Mouse (Mus musculus): ENCODE data around the gene Ets1. TPM values are rescaled to one million over a fixed set of nuclear protein-coding genes. Genes with fewer than 3 reads are reported as not detected.

The Ets1 gene
- 23.2 and 24.3 TPM in 2 replicates for polyA plus RNA-seq (2015; fragmentation: Nextera tagmentation; extraction: Ambion mirVana)

GRCm38 (mm10) chr9:32635627-32636385 lies at the start of gene Ets1:
Gene Ets1, plus strand, starts transcription at chr9:32636221.
- Histone ChIP-seq H3K9ac (no peak within 1 kb of the TSS), H3K27me3 (peaks cover 54% of the 10 kb centered on the region), H3K4me2 (peak within 1 kb of the TSS; percentile 31; the same call in 1 of the 2 replicates), H3K36me3 (no peaks in the 10 kb centered on the region), H3K4me3 (peak within 1 kb of the TSS; percentile 14; the same call in 1 of the 2 replicates), H3K4me1 (replicated peaks) (0 out of 2 replicates have a peak, but pooled peaks cover 3% of the 10 kb centered on the region), H3K27ac (no peak within 1 kb of the TSS), H3K9me3 (no peaks in the 10 kb centered on the region)
- 1% methylated on average over 10 of the region's 10 CpGs for WGBS
- no peak for ATAC-seq (ENCODE audit: low FRiP score)

DNA sequence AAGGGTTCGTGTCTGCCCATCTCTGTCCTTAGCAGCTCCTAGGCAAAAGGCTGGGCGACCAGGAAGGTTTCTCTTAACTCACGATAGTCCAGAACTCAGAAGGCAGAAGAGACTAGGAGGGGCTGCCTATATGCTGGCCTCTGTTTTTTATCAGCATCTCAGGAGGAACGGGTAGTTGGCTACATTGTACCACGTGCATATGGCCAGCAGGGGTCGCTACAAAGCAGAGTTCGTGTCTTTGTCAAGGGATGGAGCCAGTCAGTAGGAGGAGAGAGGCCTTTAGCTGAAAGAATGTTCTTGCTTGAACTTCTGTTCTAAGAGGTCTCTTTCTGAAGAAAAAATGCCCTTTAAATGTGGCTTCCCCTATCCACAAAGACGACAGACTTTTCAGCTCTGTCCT lies 46.1 kb upstream of the Ets1 start:
- H3K4me2 ChIP-seq: no peak overlapping the region
- H3K9ac ChIP-seq: no peak overlapping the region; the same call in 1 of the 2 replicates
- no peaks in the 10 kb centered on the region for H3K9me3 ChIP-seq
- no peak overlapping the region for H3K4me3 ChIP-seq
- no peak overlapping the region for H3K27ac ChIP-seq
- WGBS: 9% methylated on average over 8 of the region's 8 CpGs
- H3K27me3 ChIP-seq: peaks cover 53% of the 10 kb centered on the region
- no peaks in the 10 kb centered on the region for H3K36me3 ChIP-seq
- peaks cover 9% of the 10 kb centered on the region for H3K4me1 ChIP-seq (replicated peaks)
- peak; percentile 52; the same call in 1 of the 2 replicates for ATAC-seq (ENCODE audit: low FRiP score)

DNA sequence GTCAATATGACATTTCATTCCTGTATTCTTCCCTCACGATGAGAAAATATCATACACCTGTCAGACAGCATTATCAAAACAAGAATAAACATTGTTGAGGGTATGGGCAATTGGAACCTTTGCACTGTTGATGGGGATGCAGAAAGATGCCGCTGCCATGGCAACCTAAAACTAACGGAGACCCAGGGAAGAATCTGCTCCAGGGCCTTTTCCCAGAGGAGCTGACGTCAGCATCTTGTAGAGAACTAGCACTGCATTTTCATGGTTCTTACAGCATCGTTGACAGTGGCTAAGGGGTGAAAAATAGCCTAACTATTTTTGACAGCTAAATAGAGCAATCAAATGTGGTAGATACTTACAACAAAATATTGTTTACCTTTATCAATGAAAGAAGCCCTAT lies 45.5 kb upstream of the Ets1 start:
- Histone ChIP-seq H3K9me3 (no peaks in the 10 kb centered on the region), H3K4me3 (no peak overlapping the region), H3K9ac (no peak overlapping the region), H3K4me2 (no peak overlapping the region), H3K27me3 (peaks cover 57% of the 10 kb centered on the region), H3K4me1 (replicated peaks) (peaks cover 9% of the 10 kb centered on the region), H3K36me3 (no peaks in the 10 kb centered on the region), H3K27ac (no peak overlapping the region)
- 33% methylated on average over 5 of the region's 5 CpGs for WGBS
- ATAC-seq (ENCODE audit: low FRiP score): no peak

DNA sequence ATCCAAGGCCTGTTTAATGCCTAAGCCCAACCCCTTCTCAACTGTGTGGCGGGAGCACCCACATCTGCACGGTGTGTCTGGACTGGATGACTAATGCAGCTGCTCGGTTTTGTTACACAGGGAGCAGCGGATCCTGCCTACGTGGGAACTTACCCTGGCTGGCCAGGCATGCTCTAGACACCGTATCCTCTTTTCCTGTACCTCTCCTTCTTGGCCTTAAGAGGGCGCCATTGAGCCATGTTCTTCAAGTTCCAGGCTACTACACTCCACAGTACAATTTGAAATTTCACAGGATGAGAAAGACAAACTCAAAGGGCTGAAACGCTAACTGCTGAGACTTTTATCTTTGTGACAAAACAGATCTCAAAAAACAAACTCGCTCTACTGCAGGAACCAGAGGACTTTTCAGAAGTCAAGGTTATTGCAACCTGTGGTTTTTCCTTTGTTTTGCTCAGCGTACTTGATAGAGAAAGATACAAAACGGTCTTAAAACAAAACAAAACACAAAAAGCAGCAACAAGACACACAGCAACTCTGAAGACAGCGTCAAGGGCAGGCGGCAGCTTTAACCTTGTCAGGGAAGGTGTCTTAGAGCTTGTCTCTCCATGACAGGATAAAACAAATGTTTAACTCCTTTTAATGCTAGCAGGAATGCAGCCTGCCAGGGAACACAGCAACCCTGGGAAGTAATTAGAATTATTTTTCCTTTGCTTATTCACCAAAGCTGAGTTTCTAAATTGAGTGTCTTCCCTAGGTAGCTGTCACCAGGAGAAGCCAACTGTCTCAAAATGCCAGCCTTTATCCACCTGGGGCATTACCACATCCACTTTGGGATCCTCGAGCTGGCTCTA lies 44.1 kb upstream of the Ets1 start:
- Histone ChIP-seq H3K27me3 (peaks cover 66% of the 10 kb centered on the region), H3K4me3 (no peak overlapping the region), H3K4me1 (replicated peaks) (peaks cover 9% of the 10 kb centered on the region), H3K36me3 (no peaks in the 10 kb centered on the region), H3K4me2 (no peak overlapping the region), H3K9ac (no peak overlapping the region), H3K27ac (no peak overlapping the region), H3K9me3 (no peaks in the 10 kb centered on the region)
- WGBS: 5% methylated on average over 14 of the region's 14 CpGs
- ATAC-seq (ENCODE audit: low FRiP score): peak; percentile 69

DNA sequence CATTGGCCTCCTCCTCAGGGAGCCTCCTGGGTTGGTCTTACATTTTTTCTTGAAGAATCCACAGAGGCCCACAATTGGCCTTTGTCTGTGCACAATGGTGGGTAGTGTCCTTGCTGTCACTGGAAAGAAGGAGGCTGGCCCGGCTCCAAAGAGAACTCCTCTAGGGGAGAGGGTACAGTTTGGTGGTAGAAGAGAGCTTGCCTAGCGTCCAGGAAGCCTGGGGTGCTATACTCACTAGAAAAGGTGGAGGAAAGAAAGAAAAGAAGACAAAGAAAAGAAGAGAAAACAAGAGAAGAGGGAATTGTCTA lies 43.5 kb upstream of the Ets1 start:
- no peak overlapping the region for H3K4me3 ChIP-seq
- 10% methylated on average over 2 of the region's 2 CpGs for WGBS
- no peak for ATAC-seq (ENCODE audit: low FRiP score)
- H3K9ac ChIP-seq: no peak overlapping the region
- no peak overlapping the region for H3K4me2 ChIP-seq
- H3K9me3 ChIP-seq: no peaks in the 10 kb centered on the region
- no peak overlapping the region for H3K27ac ChIP-seq
- H3K36me3 ChIP-seq: no peaks in the 10 kb centered on the region
- peaks cover 66% of the 10 kb centered on the region for H3K27me3 ChIP-seq
- H3K4me1 ChIP-seq (replicated peaks): peaks cover 9% of the 10 kb centered on the region

DNA sequence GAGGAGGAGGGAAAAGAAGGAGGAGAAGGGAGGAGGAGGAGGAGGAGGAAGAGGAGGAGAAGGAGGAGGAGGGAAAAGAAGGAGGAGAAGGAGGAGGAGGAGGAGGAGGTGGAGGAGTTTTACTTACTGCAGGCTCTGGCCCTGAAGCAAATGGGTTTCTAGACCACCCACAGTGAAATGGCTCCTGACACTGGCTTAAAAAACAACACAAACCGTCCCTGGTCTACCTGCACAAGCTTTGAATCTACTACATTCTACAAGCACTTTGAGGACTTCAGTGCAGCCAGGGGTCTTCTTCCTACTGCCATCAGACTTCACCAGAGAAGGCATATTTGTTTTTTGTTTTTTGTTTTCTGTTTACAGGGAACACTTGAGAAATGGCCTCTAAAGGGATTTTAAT lies 42.2 kb upstream of the Ets1 start:
- no peak overlapping the region for H3K4me3 ChIP-seq
- H3K27ac ChIP-seq: no peak overlapping the region
- ATAC-seq (ENCODE audit: low FRiP score): no peak
- H3K9me3 ChIP-seq: no peaks in the 10 kb centered on the region
- H3K27me3 ChIP-seq: peaks cover 60% of the 10 kb centered on the region
- no peak overlapping the region for H3K9ac ChIP-seq
- no peak overlapping the region for H3K4me2 ChIP-seq
- no peaks in the 10 kb centered on the region for H3K36me3 ChIP-seq
- H3K4me1 ChIP-seq (replicated peaks): peaks cover 9% of the 10 kb centered on the region
- 17% methylated on average over 1 of the region's 1 CpGs for WGBS

GRCm38 (mm10) chr9:32594346-32594745 lies 41.7 kb upstream of the Ets1 start:
- Histone ChIP-seq H3K36me3 (no peaks in the 10 kb centered on the region), H3K4me1 (replicated peaks) (peaks cover 9% of the 10 kb centered on the region), H3K9me3 (no peaks in the 10 kb centered on the region), H3K27me3 (peaks cover 57% of the 10 kb centered on the region), H3K9ac (no peak overlapping the region), H3K27ac (no peak overlapping the region), H3K4me2 (no peak overlapping the region), H3K4me3 (no peak overlapping the region)
- no peak for ATAC-seq (ENCODE audit: low FRiP score)
- 44% methylated on average over 4 of the region's 4 CpGs for WGBS

- H3K27me3 ChIP-seq: peaks cover 55% of the 10 kb centered on the region
- no peak for ATAC-seq (ENCODE audit: low FRiP score)
- peaks cover 9% of the 10 kb centered on the region for H3K4me1 ChIP-seq (replicated peaks)
- WGBS: 43% methylated on average over 7 of the region's 7 CpGs
- H3K36me3 ChIP-seq: no peaks in the 10 kb centered on the region
- H3K4me2 ChIP-seq: no peak overlapping the region
- H3K9me3 ChIP-seq: no peaks in the 10 kb centered on the region
- H3K9ac ChIP-seq: no peak overlapping the region
- 0 out of 2 replicates have a peak overlapping the region, but pooled peaks have one; percentile 23 for H3K27ac ChIP-seq
- H3K4me3 ChIP-seq: no peak overlapping the region
Observed at GRCm38 (mm10) chr9:32595076-32595820, 40.8 kb upstream of the Ets1 start.

DNA sequence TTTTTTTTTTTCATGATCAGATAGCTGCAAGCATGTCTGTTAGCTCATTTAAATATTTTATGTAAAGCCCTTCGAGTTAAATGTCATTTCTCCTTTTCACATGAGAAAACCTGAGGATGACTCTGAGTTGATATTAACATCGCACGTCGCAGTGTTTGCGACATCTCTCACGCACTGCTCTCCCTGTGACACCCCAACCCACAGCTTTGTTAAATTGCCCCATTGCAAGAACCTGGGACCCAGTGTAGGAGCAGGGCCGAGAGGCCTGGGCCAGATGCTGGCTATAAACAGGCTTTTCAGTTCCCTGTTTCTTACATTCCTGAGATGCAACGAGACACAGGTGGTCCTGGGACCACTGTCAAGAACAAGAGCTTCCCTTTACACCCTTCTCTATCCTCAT lies 39.7 kb upstream of the Ets1 start:
- no peaks in the 10 kb centered on the region for H3K36me3 ChIP-seq
- 81% methylated on average over 8 of the region's 8 CpGs for WGBS
- H3K9ac ChIP-seq: no peak overlapping the region; the same call in 1 of the 2 replicates
- peaks cover 9% of the 10 kb centered on the region for H3K4me1 ChIP-seq (replicated peaks)
- ATAC-seq (ENCODE audit: low FRiP score): no peak
- no peaks in the 10 kb centered on the region for H3K9me3 ChIP-seq
- H3K4me3 ChIP-seq: no peak overlapping the region
- peaks cover 53% of the 10 kb centered on the region for H3K27me3 ChIP-seq
- H3K27ac ChIP-seq: no peak overlapping the region
- H3K4me2 ChIP-seq: no peak overlapping the region

DNA sequence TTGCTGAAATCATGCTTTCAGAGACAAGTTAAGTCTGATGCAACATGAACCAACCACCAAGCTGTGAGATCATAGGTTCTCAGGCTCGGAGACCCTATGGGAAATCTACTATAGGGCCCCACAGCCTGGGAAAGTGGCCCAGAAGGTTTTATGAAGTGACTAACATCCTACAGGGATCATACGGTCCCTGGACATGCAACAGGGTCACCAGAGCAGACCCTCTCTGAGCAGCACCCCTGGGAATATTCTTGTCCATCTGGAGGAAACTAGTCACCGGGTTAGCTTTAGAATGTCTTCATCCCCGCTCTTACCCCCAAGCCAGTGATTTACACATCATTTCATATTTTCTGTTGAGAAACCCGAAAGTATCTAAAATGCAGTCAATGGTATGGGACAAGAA lies 34.1 kb upstream of the Ets1 start:
- Histone ChIP-seq H3K9ac (no peak overlapping the region), H3K27ac (no peak overlapping the region), H3K9me3 (no peaks in the 10 kb centered on the region), H3K27me3 (peaks cover 38% of the 10 kb centered on the region), H3K4me3 (no peak overlapping the region), H3K36me3 (no peaks in the 10 kb centered on the region), H3K4me1 (replicated peaks) (no peaks in the 10 kb centered on the region), H3K4me2 (no peak overlapping the region)
- 91% methylated on average over 5 of the region's 5 CpGs for WGBS
- no peak for ATAC-seq (ENCODE audit: low FRiP score)

DNA sequence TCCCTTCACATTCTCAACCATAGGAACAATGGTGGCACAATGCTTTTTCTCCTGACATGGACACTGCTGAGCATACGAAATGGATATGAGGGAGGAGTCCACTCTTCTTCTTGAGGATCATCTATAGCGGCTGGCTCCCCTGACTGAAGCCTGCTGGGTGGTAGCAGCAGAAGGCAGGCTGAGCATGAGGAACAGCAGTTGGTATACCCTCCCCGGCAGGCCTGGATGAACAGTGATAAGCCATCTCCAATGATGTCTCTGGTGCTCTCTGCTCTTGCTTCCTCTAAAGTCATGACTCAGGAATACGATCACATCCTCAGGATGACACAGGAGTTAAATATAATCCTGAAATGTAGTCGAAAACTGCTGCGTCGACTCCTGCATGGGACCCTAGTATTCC lies 32.9 kb upstream of the Ets1 start:
- Histone ChIP-seq H3K4me3 (no peak overlapping the region), H3K36me3 (no peaks in the 10 kb centered on the region), H3K9me3 (no peaks in the 10 kb centered on the region), H3K9ac (no peak overlapping the region), H3K4me1 (replicated peaks) (no peaks in the 10 kb centered on the region), H3K27me3 (peaks cover 38% of the 10 kb centered on the region), H3K4me2 (no peak overlapping the region), H3K27ac (no peak overlapping the region)
- WGBS: 90% methylated on average over 7 of the region's 7 CpGs
- no peak for ATAC-seq (ENCODE audit: low FRiP score)

DNA sequence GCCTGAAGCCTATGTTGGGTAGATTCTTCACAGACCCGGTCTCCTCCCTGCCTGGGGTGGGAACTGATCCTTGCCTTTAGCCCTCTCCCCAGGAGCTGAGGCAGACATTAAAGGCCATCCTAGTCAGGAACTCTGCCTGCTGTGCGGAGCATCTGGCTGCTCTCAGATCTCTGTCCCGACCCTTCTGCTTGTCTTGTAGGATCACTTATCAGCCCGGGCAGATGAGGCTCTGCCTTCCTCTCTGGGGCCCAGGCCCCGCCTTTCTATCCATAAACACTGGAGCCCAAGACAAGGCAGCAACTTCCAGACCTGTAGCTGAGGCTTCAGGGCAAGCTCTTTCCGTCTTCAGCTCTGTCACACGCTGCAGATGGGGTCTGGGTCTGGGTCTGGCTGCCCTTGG lies 28.8 kb upstream of the Ets1 start:
- no peaks in the 10 kb centered on the region for H3K4me1 ChIP-seq (replicated peaks)
- H3K4me3 ChIP-seq: no peak overlapping the region
- 27% methylated on average over 7 of the region's 7 CpGs for WGBS
- no peaks in the 10 kb centered on the region for H3K9me3 ChIP-seq
- H3K27ac ChIP-seq: no peak overlapping the region
- H3K27me3 ChIP-seq: peaks cover 52% of the 10 kb centered on the region
- H3K9ac ChIP-seq: no peak overlapping the region
- H3K36me3 ChIP-seq: no peaks in the 10 kb centered on the region
- ATAC-seq (ENCODE audit: low FRiP score): no peak
- no peak overlapping the region for H3K4me2 ChIP-seq

All from hindbrain, embryonic 13.5 days (tissue).